Mouse (Mus musculus) liver, adult 2 months (tissue): ENCODE results near the gene Tmem238.

Source experiments
- CTCF ChIP-seq: fragments of 200-500 bp; IDR thresholded peaks from 2 replicates; pipeline ENCODE4 v1.5.1; 2011; ENCODE audit warnings: low read depth, low read length, control low read depth
- POLR2A ChIP-seq: fragments of 200-500 bp; IDR thresholded peaks from 2 replicates; pipeline ENCODE4 v1.6.1; 2011; ENCODE audit warnings: low read length, control low read depth; ENCODE audit not compliant: insufficient read depth; ENCODE audit errors: extremely low read depth

DNA sequence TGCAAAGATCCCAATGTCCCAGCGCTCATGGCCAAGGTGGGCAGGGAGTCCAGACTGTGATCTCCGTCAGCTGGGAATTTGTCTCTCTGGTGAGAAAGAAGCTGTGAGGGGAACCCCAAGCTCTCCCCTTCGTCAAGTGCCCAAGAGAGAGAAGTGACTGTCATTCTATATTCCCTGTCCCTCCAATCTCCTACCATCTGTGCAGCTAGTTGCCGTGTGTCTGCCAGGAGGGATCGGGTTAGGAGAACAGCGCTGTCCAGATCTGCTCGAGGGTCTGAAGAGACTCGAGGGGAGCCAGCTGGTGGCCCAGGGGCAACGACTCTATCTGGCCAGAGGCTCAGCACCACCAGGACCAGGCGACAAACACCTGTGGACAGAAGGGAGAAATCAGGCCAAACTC lies 13.3 kb downstream of the Tmem238 start:
- no peak for TF ChIP-seq POLR2A
- no peak for TF ChIP-seq CTCF
